Mouse (Mus musculus): ENCODE measurements around the gene Zcchc2. TPM values are rescaled to one million over a fixed set of nuclear protein-coding genes. Genes with fewer than 3 reads are reported as not detected.

Zcchc2 gene
- total and polyA plus RNA-seq, 3 experiments: 6.8 to 12.6 (median 7.8) TPM

DNA sequence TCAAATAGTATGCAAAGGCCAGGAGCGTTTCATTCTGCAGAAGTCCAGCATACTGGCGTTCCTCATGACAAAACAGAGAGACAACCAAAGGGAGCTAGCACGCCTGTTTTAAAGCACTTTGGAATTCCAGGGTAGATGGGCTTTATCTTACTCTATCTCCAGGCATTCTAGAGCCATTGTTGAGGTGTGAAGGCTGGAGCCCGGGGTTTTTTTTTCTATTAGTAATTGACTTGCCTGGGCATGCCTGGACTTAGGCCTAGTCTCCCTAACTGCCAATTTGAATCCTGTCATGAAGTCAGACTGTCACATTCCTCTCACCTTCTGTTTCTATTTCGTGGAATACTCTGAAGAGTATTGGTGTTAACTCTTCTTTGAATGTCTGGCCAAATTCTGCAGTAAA is 68.1 kb downstream of the Zcchc2 start:
- dilution Hi-C loops (cut with MboI; ENCODE audit: extremely low pct_ligation_motif_present, extremely low pct_unique_long_range_greater_than_20kb, low sequenced_read_pairs) (no loop called here), in situ Hi-C loops (cut with MboI; ENCODE audit: low pct_ligation_motif_present, low pct_unique_long_range_greater_than_20kb, low sequenced_read_pairs) (loop anchor here (25.0 kb wide), 1 partner anchor 654 kb away; the partner anchor contains the start of gene Bcl2)
- Histone ChIP-seq H3K36me3 (replicated peaks in 1 of 2; ENCODE audit: control insufficient read depth in 1 of 2, insufficient read depth in 1 of 2, low read length in 1 of 2) (no peaks in the 10 kb centered on the region), H3K79me2 (replicated peaks; ENCODE audit: control insufficient read depth, extremely low read depth, insufficient read depth, poor library complexity, severe bottlenecking) (no peaks in the 10 kb centered on the region), H3K4me3 (replicated peaks in 1 of 3; ENCODE audit: low read depth in 2 of 3, low read length in 2 of 3, poor library complexity in 1 of 3) (no peak overlapping the region), H3K4me1 (ENCODE audit: control insufficient read depth in 1 of 2, insufficient read depth in 2 of 2) (peaks cover 24 to 49% of the 10 kb centered on the region in 2 experiments), H3K9me3 (replicated peaks; ENCODE audit: low read length) (no peaks in the 10 kb centered on the region), H3K9ac (ENCODE audit: insufficient read depth, low read depth) (peak overlapping the region; percentile 54; the same call in 1 of the 2 replicates), H3K4me2 (ENCODE audit: insufficient read depth, low read depth, poor library complexity, severe bottlenecking) (no peak overlapping the region), H3K27ac (ENCODE audit: insufficient read depth, low read depth) (no peak overlapping the region), H3K27me3 (replicated peaks) (no peaks in the 10 kb centered on the region)
- DNase-seq (ENCODE audit: extremely low read depth): peak; percentile 29
- TF ChIP-seq IRF4 (IDR thresholded peaks at IDR 0.05; ENCODE audit: low read depth, low read length) (0 out of 2 replicates have a peak, but pooled peaks have one; percentile 53), MAX (IDR thresholded peaks at IDR 0.05; ENCODE audit: low read length) (0 out of 2 replicates have a peak, but pooled peaks have one; percentile 45), KAT2A (IDR thresholded peaks at IDR 0.05; ENCODE audit: insufficient replicate concordance, low read length) (no peak), HCFC1 (IDR thresholded peaks at IDR 0.05; ENCODE audit: low read depth, low read length) (peak; percentile 49), CHD1 (IDR thresholded peaks at IDR 0.05; ENCODE audit: low read depth, low read length) (peak; percentile 97), ETS1 (conservative IDR thresholded peaks at IDR 0.05; ENCODE audit: low read depth, low read length) (peak; percentile 16; the same call in 1 of the 2 replicates), ZNF384 (IDR thresholded peaks at IDR 0.05; ENCODE audit: low read depth, low read length) (peak; percentile 84), EP300 (IDR thresholded peaks at IDR 0.05; ENCODE audit: low read length) (peak; percentile 45; the same call in 1 of the 2 replicates), MXI1 (IDR thresholded peaks at IDR 0.05; ENCODE audit: low read depth, low read length) (no peak)

DNA sequence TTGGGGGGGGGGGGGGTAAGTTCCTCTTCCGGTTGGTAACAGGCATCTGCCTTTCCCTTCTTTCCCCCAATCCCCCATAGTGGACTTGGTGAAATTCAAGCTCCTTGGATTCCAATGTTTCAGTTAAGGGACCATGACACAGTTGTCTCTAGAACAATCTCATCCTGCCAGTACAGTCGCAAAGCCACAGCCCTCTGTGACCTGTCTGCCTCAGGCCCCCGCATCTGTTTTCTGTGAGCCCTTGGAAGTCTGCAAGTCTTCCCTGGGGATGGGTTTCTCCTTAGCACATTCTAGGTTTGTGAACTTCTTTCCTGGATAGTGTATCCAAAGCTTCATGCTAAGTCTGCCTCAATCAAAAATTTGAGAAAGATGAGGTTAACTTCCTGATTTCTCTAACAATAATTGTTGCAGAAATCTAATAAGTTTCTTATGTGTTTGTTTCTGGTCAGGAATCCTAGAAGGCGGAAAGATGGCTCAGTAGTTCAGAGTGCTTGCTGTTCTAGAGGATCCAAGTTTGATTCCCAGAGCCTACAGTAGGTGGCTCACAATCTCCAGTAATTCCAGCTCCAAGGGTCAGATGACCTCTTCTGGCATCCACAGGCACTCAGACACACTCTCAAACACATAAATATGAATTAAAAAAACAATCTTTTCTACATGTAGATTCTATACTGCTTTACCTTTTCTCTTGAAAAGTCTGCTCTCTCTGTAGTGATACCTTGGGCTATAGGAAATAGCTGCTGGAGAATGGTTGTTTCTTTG is 69.5 kb downstream of the Zcchc2 start:
- no peak for DNase-seq (ENCODE audit: extremely low read depth)
- dilution Hi-C loops (cut with MboI; ENCODE audit: extremely low pct_ligation_motif_present, extremely low pct_unique_long_range_greater_than_20kb, low sequenced_read_pairs): no loop called here
- peak; percentile 46 for TF ChIP-seq RAD21 (IDR thresholded peaks at IDR 0.05; ENCODE audit: low read depth, low read length)
- TF ChIP-seq USF2 (conservative IDR thresholded peaks at IDR 0.05; ENCODE audit: low read depth, low read length): no peak
- TF ChIP-seq JUN (IDR thresholded peaks at IDR 0.05; ENCODE audit: insufficient read depth, low read depth, low read length): no peak
- peak in 1 of 2 experiments; percentile 44; a peak in 2 of 4 replicates for TF ChIP-seq CTCF (conservative IDR thresholded peaks at IDR 0.05 in 1 of 2, IDR thresholded peaks at IDR 0.05 in 1 of 2; ENCODE audit: low read depth in 2 of 2, low read length in 2 of 2)

More for the DNA sequence above, 69.5 kb downstream of the Zcchc2 start:
- Histone ChIP-seq H3K27me3 (replicated peaks) (no peaks in the 10 kb centered on the region), H3K27ac (ENCODE audit: insufficient read depth, low read depth) (peak overlapping the region; percentile 23; the same call in 1 of the 2 replicates), H3K4me3 (replicated peaks in 1 of 3; ENCODE audit: low read depth in 2 of 3, low read length in 2 of 3, poor library complexity in 1 of 3) (no peak overlapping the region), H3K9me3 (replicated peaks; ENCODE audit: low read length) (no peaks in the 10 kb centered on the region), H3K4me2 (ENCODE audit: insufficient read depth, low read depth, poor library complexity, severe bottlenecking) (no peak overlapping the region), H3K36me3 (replicated peaks in 1 of 2; ENCODE audit: control insufficient read depth in 1 of 2, insufficient read depth in 1 of 2, low read length in 1 of 2) (no peaks in the 10 kb centered on the region), H3K79me2 (replicated peaks; ENCODE audit: control insufficient read depth, extremely low read depth, insufficient read depth, poor library complexity, severe bottlenecking) (no peaks in the 10 kb centered on the region), H3K4me1 (ENCODE audit: control insufficient read depth in 1 of 2, insufficient read depth in 2 of 2) (peaks cover 24 to 59% of the 10 kb centered on the region in 2 experiments), H3K9ac (ENCODE audit: insufficient read depth, low read depth) (no peak overlapping the region)
- in situ Hi-C loops (cut with MboI; ENCODE audit: low pct_ligation_motif_present, low pct_unique_long_range_greater_than_20kb, low sequenced_read_pairs): loop anchor here (5.0 to 25.0 kb wide), 2 partner anchors 338 to 653 kb away; partner anchors contain the start of gene Bcl2

Data from CH12.LX (cell line).